Mouse (Mus musculus): ENCODE measurements around the gene Dock9. TPM values are rescaled to one million over a fixed set of nuclear protein-coding genes. Genes with fewer than 3 reads are reported as not detected.
"Not testable (repeated sequence)": the region's sequence is repeated elsewhere in the genome, so short reads cannot be mapped to it uniquely, and the experiment has no call there.

Dock9 gene
- total RNA-seq, 2 experiments from 2014 or later, result 194 to 195 TPM

DNA sequence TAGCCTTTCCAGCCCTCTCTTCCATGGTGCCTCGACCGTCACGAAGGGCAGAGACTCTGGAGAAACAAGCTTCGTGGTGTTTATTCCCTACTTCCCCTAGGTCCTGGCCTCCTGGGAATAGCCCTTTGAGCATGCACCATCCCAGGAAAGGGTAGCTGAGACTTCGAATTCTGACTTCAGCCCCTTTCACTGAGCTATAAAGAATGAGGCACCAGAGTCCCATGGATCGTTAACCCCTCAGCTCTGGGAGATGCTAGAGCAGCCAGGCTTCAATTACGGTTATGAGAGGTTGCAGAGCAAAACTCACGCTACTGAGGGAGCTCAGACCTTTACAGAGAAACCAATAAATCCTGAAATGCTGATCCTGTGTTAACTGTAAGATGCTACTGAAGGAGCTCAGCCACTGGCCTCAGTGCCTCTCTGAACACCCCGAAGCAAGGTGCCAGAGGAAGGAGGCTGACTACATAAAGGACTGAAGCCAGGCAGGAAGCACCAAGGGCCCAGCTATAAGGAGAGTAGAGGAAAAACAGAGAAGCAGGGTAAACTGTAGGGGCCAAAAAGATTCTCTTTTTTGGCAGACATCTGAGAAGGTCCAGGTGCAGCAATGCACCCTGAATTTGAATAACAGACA lies 53.7 kb downstream of the Dock9 start:
- intact Hi-C loops (cut with DNase I), result no loop called here
- DNase-seq, result no peak

GRCm38 (mm10) chr14:121738431-121739403 lies 58.9 kb downstream of the Dock9 start:
- intact Hi-C loops (cut with DNase I), result loop anchor here (5.0 kb wide), 1 partner anchor 146 kb away; no protein-coding TSS in a partner anchor
- no peak for DNase-seq

DNA sequence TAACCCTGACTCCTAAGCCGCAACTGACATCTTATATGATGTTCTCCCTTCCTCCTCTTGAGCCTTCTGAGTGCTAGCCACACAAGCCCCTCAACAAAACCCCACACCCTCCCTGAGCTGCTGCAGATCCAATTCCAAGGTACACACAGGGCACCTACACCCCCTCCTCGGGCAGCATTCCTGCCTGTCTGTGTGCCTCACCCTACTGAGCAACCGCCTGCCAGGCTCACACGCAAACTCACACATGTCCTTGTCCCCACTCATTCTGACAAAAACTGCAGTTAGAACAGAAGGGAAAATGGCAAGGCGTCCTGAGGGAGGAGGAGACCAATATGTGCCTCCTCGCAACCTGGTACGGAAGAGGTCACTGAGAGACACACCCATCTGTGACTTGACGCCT lies 60.4 kb downstream of the Dock9 start:
- no peak for DNase-seq
- intact Hi-C loops (cut with DNase I), result loop anchor here (5.0 kb wide), 1 partner anchor 145 kb away; no protein-coding TSS in a partner anchor

DNA sequence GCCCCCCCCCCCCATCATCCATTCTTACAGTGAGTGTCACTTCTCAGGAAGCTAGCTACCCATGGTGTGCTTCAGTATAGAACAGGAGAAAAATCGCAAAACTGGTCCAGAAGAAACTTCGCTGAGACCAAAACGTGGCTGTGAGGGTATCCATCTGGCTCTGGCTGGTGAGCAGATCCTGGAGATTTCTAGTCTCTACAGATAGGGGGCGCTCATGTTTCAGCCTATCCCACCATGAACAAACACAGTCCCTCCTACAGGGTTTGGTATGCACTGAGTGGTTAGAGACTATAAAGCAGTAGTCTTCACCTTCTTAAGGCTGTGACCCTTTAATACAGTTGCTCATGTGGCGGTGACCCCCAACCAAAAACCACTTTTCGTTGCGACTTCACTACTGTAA lies 62.0 kb downstream of the Dock9 start:
- intact Hi-C loops (cut with DNase I), result loop anchor here (5.0 kb wide), 1 partner anchor 143 kb away; no protein-coding TSS in a partner anchor
- no peak for DNase-seq

- DNase-seq, result no peak
- intact Hi-C loops (cut with DNase I), result no loop called here
Observed at GRCm38 (mm10) chr14:121734217-121734616, 63.4 kb downstream of the Dock9 start.

DNA sequence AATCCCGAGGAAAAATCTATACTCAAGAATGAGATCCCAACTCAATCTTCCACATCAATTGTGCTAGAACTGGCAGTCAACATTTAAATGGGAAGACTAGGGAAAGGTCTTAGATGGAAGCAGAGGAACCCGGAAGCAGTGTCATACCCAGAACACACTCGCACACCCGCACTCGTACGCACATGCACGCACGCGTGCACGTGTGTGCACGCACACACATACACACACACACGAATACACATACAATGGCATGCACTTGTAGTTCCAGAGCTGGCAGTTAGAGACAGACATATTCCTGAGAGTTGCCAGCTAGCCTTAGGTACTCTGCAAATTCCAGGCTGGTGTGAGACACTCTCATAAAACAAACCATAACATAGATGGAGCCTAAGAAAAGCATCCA lies 63.9 kb downstream of the Dock9 start:
- DNase-seq, result no peak
- intact Hi-C loops (cut with DNase I), result no loop called here

GRCm38 (mm10) chr14:121732196-121732595 lies 65.4 kb downstream of the Dock9 start:
- intact Hi-C loops (cut with DNase I), result no loop called here
- no peak for DNase-seq

DNA sequence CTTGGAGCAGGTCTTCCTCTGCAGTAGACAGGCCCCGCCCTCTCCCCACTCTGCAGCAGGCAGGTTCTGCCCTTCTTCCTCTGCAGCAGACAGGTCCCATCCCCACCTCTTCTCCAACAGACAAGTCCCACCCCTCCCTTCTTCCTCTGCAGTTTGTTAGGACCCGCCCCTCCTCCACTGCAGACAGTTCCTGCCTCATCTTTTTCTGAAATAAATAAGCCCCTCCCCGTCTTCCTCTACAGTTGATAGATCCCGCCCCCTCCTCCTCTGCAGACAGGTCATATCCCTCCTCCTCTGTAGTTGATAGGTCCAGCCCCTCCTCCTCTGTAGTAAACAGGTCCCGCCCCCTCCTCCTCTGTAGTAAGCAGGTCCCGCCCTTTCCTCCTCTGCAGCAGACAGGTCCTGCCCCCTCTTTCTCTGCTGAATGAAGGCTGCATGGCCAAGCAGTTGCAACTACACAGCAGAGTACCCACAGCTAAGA lies 65.9 kb downstream of the Dock9 start:
- no peak for DNase-seq
- intact Hi-C loops (cut with DNase I), result no loop called here

DNA sequence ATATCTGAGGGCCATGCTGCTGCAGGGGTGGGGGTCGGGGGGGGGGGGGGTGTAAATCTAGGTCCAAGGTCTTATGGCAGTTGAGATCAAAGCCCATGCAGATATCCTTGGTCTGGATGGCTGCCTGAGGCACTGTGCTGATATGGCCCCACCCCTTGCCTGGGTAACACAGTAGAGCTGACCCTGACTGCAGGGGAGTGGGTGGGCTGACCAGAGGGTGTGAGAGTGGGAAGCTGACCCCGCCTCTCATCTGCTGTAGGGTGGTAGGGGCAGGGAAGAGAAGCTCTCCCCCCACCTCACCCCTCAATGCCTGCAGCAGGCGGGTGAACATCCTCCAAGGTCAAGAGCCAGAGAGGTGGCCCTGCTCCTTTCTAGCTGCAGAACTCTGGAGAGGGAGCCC lies 66.7 kb downstream of the Dock9 start:
- intact Hi-C loops (cut with DNase I), result no loop called here
- DNase-seq, result no peak

- intact Hi-C loops (cut with DNase I), result no loop called here
- DNase-seq, result no peak
Observed at GRCm38 (mm10) chr14:121727996-121728395, 69.6 kb downstream of the Dock9 start.

DNA sequence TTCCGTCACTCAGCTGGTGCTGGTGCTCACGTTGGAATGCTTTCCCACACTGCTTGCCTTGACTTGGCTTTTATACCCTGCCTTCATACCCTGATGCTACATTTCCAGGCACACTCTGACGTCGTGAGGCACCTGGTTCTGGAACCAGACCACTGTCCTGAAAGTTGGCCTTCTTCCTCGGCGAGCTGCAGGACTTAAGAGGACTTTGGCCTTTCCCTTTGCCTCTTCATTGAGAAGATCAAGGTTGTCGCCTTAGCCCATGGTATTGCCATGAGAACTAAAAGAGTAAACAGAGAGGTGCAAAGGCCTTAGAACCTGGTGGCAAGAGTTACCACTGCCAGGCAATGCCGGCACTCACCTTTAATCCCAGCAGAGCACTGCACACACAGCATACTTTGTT lies 73.1 kb downstream of the Dock9 start:
- intact Hi-C loops (cut with DNase I), result no loop called here
- no peak for DNase-seq

- intact Hi-C loops (cut with DNase I), result no loop called here
- DNase-seq, result no peak
Observed at GRCm38 (mm10) chr14:121722774-121723173, 74.9 kb downstream of the Dock9 start.

- intact Hi-C loops (cut with DNase I), result no loop called here
- DNase-seq, result no peak
Observed at GRCm38 (mm10) chr14:121721431-121721830, 76.2 kb downstream of the Dock9 start.

DNA sequence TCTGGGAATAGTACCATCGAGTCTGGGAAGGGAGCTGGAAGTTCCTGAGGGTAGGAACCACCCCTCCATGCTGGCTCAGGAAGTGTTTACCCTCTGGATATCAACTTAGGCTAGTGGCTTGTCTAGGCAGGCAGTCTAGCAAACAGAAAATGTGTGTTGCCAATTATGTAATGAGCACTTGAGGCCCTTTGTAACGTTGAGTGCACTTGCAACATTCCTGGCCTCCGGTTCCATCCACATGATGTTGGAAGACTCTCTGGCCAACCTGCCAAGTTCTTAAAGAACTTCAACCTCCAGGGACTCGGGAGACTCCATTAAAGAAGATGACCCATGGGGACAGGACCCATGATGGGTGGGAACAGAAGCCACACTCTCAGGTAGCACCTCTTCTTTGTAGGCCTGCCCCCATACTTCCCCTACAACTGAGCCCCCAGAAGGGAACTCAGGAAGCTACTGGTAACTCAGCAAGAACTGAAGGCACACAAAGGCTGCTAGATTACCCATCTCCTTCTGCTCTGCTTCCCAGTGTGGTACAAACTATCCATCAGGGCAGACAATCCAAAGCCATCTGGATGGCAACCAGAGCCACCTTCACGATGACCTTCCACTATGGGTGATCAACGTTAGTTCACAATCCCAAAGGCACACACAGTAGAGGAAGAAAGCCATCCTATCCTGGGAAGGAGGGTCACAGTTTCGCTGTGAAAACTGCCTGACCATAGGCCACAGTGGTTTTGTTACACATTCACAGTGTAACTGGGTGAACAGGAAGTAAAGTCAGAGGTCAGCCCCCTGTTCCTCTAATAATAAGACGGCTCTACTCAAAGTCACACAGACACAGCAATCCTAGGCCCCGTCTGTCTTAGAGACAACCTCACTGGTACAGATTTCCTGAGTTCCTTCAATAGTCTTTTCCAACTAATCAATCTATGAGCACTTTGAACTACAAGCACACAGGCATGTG lies 77.7 kb downstream of the Dock9 start:
- no peak for DNase-seq
- intact Hi-C loops (cut with DNase I), result no loop called here

- DNase-seq; intact Hi-C loops (cut with DNase I): not testable (repeated sequence)
Observed at GRCm38 (mm10) chr14:121714799-121715198, 82.8 kb downstream of the Dock9 start.

DNA sequence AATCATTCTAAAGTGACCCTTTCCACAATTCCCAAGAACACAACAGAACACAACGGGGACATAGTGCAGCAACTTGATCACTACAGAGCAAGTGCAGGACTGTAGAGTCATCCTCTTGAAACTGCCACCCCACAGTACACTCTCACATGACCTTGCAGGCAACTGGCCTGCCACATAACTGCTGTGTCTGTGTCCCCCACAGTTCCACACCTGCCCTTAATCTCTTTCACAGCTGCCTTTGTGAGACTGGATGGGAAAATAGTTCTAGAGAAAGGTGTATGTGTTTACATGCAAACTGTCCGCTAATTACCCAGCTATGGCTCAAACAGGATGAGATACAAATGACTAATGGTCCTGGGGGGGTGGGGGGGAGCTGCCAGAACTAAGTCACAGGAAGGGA lies 83.4 kb downstream of the Dock9 start:
- DNase-seq, result no peak
- intact Hi-C loops (cut with DNase I), result no loop called here

- intact Hi-C loops (cut with DNase I), result no loop called here
- DNase-seq, result no peak
Observed at GRCm38 (mm10) chr14:121713830-121714197, 83.8 kb downstream of the Dock9 start.

- intact Hi-C loops (cut with DNase I), result no loop called here
- no peak for DNase-seq
Observed at GRCm38 (mm10) chr14:121713166-121713829, 84.3 kb downstream of the Dock9 start.

- no peak for DNase-seq
- intact Hi-C loops (cut with DNase I), result no loop called here
Observed at GRCm38 (mm10) chr14:121711089-121711826, 86.4 kb downstream of the Dock9 start.
